Mouse (Mus musculus) inflammation-experienced regulatory T-cells, adult 6 months (primary cell): Measurements from ENCODE around the gene Dnttip2. TPM values are rescaled to one million over a fixed set of nuclear protein-coding genes. Genes with fewer than 3 reads are reported as not detected.

ENCODE experiments used
- ATAC-seq: one replicate; pipeline ENCODE4 v1.8.0; 2017
- polyA plus RNA-seq, 3 experiments: library from polyadenylated mRNA; unstranded; fragments of 100-300 nt; shearing (Covaris generic); gene quantifications; one replicate each; pipeline ENCODE4 v1.2.1; 2017

Dnttip2 gene
- polyA plus RNA-seq, 3 experiments from 2014 or later = 101 to 118 (median 101) TPM

DNA sequence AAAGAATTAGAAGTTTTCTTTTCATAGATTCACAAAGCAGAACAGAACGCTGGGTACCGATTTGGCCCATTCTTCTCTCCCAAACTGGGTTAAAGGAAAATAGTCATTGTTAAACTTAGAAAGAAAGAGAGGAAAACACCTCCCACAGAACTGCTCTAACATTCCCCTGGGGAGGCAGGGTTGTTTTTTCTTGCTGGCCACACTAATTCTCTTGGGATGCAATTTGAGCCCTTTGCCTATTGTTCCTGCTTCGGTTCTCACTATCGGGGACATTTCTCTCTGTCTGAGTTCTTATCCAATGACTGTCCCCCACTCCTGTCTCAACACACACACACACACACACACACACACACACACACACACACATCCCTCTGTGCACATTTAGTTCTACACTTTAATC, 59.3 kb downstream of the Dnttip2 start:
- ATAC-seq = no peak

DNA sequence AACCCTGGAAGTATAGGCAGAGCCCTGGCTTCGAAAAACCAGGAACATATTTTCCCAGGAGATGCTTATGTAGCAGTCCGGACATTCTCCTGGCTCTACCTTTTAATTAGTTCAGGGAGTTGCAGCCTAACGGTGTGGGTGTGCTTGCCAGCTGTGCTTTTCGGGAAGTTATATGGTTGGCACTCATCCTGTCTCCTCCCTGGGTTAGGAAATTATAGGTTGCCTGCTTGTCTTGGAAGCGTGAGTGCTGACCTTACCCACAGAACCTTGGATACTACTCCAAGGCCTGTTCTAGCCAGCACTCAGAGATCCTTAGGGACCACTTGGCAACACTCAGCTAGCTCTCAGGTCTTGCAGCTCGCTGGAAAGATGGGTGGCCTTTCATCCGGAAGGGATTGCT, 59.7 kb downstream of the Dnttip2 start:
- ATAC-seq = no peak

DNA sequence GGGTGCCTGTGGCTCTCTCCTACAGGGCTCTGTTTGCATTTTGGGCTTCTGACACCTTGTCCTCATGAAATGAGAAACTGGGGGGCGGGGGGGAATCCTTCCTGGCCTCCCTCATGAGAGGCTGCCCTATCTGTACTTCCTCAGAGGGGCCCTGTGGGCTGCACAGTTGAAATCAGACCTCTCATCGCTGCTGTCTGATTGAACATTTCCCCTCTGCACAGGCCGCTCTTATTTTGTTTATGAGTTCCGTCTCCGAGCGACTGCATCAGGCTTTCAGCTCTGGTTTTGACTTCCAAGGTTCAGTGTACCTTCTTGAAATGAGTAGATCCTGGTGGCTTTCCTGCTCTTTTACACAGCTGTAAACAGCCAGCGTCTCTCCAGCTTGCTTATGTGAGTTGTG, 60.2 kb downstream of the Dnttip2 start:
- no peak for ATAC-seq

Other genes with a start within 250 kb of the Dnttip2 start
- gene Abca4, start 229.9 kb upstream of the Dnttip2 start, polyA plus RNA-seq = not detected
- 10 to 100 TPM in 1 of 3 experiments, 1 to 10 TPM in 2; 5.8 to 10.5 (median 9.3) TPM for gene Gclm, start 28.8 kb upstream of the Dnttip2 start, polyA plus RNA-seq
- gene Bcar3, start 19.7 kb downstream of the Dnttip2 start, polyA plus RNA-seq = under 1 TPM in 1 of 3 experiments, not detected in 2; 0.58 TPM